Mouse (Mus musculus): ENCODE measurements around the gene Syt17. TPM values are rescaled to one million over a fixed set of nuclear protein-coding genes. Genes with fewer than 3 reads are reported as not detected.

The Syt17 gene
- total RNA-seq, 1 experiment, result 0.67 TPM

DNA sequence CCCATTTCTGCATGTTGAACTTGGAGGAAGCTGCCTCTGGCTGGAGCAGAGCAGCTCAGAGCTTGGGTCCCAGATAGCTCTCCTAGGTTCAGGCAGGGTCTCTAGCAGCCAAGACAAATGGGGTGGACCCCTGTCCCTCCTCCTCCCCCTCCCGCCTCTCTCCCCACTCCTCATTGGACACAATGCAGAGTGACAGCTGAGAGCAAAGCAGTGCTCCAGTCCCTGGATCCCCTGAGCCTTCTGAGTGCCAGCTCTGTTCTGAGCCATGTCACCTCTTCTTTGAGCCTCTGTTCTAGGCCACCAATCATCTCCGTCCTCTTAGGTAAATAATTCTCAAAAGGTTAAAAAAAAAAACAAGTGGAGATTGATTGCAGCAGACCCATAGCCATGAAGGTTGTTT lies 78.3 kb downstream of the Syt17 start:
- Histone ChIP-seq H3K36me3 (ENCODE audit: control insufficient read depth, insufficient read depth, low read length, poor library complexity, severe bottlenecking) (no peaks in the 10 kb centered on the region), H3K27ac (ENCODE audit: insufficient read depth, low read depth, low read length, poor library complexity, severe bottlenecking) (no peak overlapping the region), H3K4me3 (ENCODE audit: insufficient read depth in 1 of 2, low read depth in 1 of 2, low read length in 2 of 2, poor library complexity in 1 of 2, severe bottlenecking in 1 of 2) (no peak overlapping the region), H3K4me1 (ENCODE audit: control insufficient read depth in 2 of 2, insufficient read depth in 2 of 2, low read length in 2 of 2, poor library complexity in 1 of 2) (no peaks in the 10 kb centered on the region), H3K9ac (ENCODE audit: insufficient read depth, low read depth, low read length, poor library complexity, severe bottlenecking) (no peak overlapping the region), H3K9me3 (ENCODE audit: control insufficient read depth, insufficient read depth, low read depth, low read length) (no peaks in the 10 kb centered on the region)
- no peak for DNase-seq (ENCODE audit: low read depth, low spot score)
- TF ChIP-seq MAFK (IDR thresholded peaks at IDR 0.05; ENCODE audit: insufficient read depth, low read depth, low read length) (no peak), ZNF384 (IDR thresholded peaks at IDR 0.05; ENCODE audit: low read depth, low read length) (no peak), HCFC1 (IDR thresholded peaks at IDR 0.05; ENCODE audit: borderline replicate concordance, insufficient read depth, low read length) (no peak), CHD2 (IDR thresholded peaks at IDR 0.05; ENCODE audit: low read depth, low read length) (no peak), ZC3H11A (IDR thresholded peaks at IDR 0.05; ENCODE audit: borderline replicate concordance, low read depth, low read length) (no peak)
- in situ Hi-C loops (cut with MboI; ENCODE audit: low sequenced_read_pairs in 2 of 2, unreplicated experiment in 2 of 2), result no loop called here

- no peaks in the 10 kb centered on the region for H3K9me3 ChIP-seq (ENCODE audit: control insufficient read depth, insufficient read depth, low read depth, low read length)
- no peak overlapping the region for H3K9ac ChIP-seq (ENCODE audit: insufficient read depth, low read depth, low read length, poor library complexity, severe bottlenecking)
- no peak for TF ChIP-seq ZNF384 (IDR thresholded peaks at IDR 0.05; ENCODE audit: low read depth, low read length)
- TF ChIP-seq ZC3H11A (IDR thresholded peaks at IDR 0.05; ENCODE audit: borderline replicate concordance, low read depth, low read length), result no peak
- TF ChIP-seq HCFC1 (IDR thresholded peaks at IDR 0.05; ENCODE audit: borderline replicate concordance, insufficient read depth, low read length), result no peak
- TF ChIP-seq CHD2 (IDR thresholded peaks at IDR 0.05; ENCODE audit: low read depth, low read length), result no peak
- TF ChIP-seq MAFK (IDR thresholded peaks at IDR 0.05; ENCODE audit: insufficient read depth, low read depth, low read length), result no peak
- H3K27ac ChIP-seq (ENCODE audit: insufficient read depth, low read depth, low read length, poor library complexity, severe bottlenecking), result no peak overlapping the region
- in situ Hi-C loops (cut with MboI; ENCODE audit: low sequenced_read_pairs in 2 of 2, unreplicated experiment in 2 of 2), result no loop called here
- no peak overlapping the region for H3K4me3 ChIP-seq (ENCODE audit: insufficient read depth in 1 of 2, low read depth in 1 of 2, low read length in 2 of 2, poor library complexity in 1 of 2, severe bottlenecking in 1 of 2)
- no peaks in the 10 kb centered on the region for H3K36me3 ChIP-seq (ENCODE audit: control insufficient read depth, insufficient read depth, low read length, poor library complexity, severe bottlenecking)
- no peak for DNase-seq (ENCODE audit: low read depth, low spot score)
- no peaks in the 10 kb centered on the region for H3K4me1 ChIP-seq (ENCODE audit: control insufficient read depth in 2 of 2, insufficient read depth in 2 of 2, low read length in 2 of 2, poor library complexity in 1 of 2)
Observed at GRCm38 (mm10) chr7:118365902-118366301, 82.1 kb downstream of the Syt17 start.

DNA sequence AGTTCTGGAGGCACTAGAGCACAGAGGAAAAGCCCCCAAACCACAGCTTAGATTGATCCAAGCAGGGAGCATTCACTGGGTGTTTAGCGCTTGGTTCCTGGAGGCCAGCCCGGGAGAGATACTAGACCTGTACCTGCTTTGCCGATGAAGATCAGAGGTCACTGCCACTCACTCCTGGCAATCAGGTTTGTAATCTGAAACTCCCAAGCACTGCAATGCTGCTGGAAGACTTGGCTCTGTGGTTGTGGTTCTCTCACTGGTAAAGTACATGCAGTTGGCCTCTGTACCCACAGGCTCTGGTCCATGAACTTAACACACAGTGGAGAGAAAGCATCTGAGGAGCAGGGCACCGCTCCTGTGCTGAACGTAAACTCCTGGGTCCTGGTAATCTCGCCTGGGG lies 82.8 kb downstream of the Syt17 start:
- Histone ChIP-seq H3K9me3 (ENCODE audit: control insufficient read depth, insufficient read depth, low read depth, low read length) (no peaks in the 10 kb centered on the region), H3K4me3 (ENCODE audit: insufficient read depth in 1 of 2, low read depth in 1 of 2, low read length in 2 of 2, poor library complexity in 1 of 2, severe bottlenecking in 1 of 2) (no peak overlapping the region), H3K4me1 (ENCODE audit: control insufficient read depth in 2 of 2, insufficient read depth in 2 of 2, low read length in 2 of 2, poor library complexity in 1 of 2) (no peaks in the 10 kb centered on the region), H3K36me3 (ENCODE audit: control insufficient read depth, insufficient read depth, low read length, poor library complexity, severe bottlenecking) (no peaks in the 10 kb centered on the region), H3K27ac (ENCODE audit: insufficient read depth, low read depth, low read length, poor library complexity, severe bottlenecking) (no peak overlapping the region), H3K9ac (ENCODE audit: insufficient read depth, low read depth, low read length, poor library complexity, severe bottlenecking) (no peak overlapping the region)
- DNase-seq (ENCODE audit: low read depth, low spot score), result no peak
- in situ Hi-C loops (cut with MboI; ENCODE audit: low sequenced_read_pairs in 2 of 2, unreplicated experiment in 2 of 2), result no loop called here
- TF ChIP-seq MAFK (IDR thresholded peaks at IDR 0.05; ENCODE audit: insufficient read depth, low read depth, low read length), result no peak
- no peak for TF ChIP-seq HCFC1 (IDR thresholded peaks at IDR 0.05; ENCODE audit: borderline replicate concordance, insufficient read depth, low read length)
- TF ChIP-seq ZNF384 (IDR thresholded peaks at IDR 0.05; ENCODE audit: low read depth, low read length), result no peak
- TF ChIP-seq ZC3H11A (IDR thresholded peaks at IDR 0.05; ENCODE audit: borderline replicate concordance, low read depth, low read length), result no peak
- no peak for TF ChIP-seq CHD2 (IDR thresholded peaks at IDR 0.05; ENCODE audit: low read depth, low read length)

DNA sequence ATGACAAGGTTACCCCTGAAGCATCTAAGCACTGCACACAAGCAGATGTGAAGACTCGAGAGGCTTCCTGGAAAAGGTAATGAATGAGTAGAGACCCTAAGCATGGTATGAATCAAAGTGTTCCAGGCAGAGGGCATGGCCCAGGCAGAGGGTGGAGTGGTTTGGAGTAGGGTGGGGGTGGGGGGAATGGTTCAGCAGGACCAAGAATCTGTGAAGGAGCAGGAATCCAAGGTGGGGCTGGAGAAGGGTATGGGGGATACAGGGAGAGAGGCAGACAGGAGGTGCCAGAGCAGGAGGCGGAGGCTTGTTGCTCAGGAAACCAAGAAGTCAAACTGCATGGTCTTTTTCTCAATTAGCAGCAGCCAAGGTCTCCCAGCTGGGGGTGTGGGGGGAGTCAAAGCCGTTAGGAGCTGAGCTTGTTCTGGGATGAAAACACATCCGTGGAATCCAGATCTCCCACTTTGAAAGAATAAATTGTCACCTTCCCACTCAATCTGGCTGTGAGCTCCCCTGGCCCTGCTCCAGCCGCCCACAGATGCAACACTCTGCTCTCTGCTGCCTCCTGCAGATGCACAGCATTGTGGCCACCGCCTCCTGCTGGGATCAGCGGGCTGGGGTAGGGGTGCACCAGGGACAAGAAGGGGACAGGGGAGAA lies 83.5 kb downstream of the Syt17 start:
- Histone ChIP-seq H3K27ac (ENCODE audit: insufficient read depth, low read depth, low read length, poor library complexity, severe bottlenecking) (no peak overlapping the region), H3K9ac (ENCODE audit: insufficient read depth, low read depth, low read length, poor library complexity, severe bottlenecking) (no peak overlapping the region), H3K4me3 (ENCODE audit: insufficient read depth in 1 of 2, low read depth in 1 of 2, low read length in 2 of 2, poor library complexity in 1 of 2, severe bottlenecking in 1 of 2) (no peak overlapping the region), H3K4me1 (ENCODE audit: control insufficient read depth in 2 of 2, insufficient read depth in 2 of 2, low read length in 2 of 2, poor library complexity in 1 of 2) (no peaks in the 10 kb centered on the region), H3K9me3 (ENCODE audit: control insufficient read depth, insufficient read depth, low read depth, low read length) (no peaks in the 10 kb centered on the region), H3K36me3 (ENCODE audit: control insufficient read depth, insufficient read depth, low read length, poor library complexity, severe bottlenecking) (no peaks in the 10 kb centered on the region)
- TF ChIP-seq MAFK (IDR thresholded peaks at IDR 0.05; ENCODE audit: insufficient read depth, low read depth, low read length) (no peak), ZC3H11A (IDR thresholded peaks at IDR 0.05; ENCODE audit: borderline replicate concordance, low read depth, low read length) (no peak), ZNF384 (IDR thresholded peaks at IDR 0.05; ENCODE audit: low read depth, low read length) (no peak), HCFC1 (IDR thresholded peaks at IDR 0.05; ENCODE audit: borderline replicate concordance, insufficient read depth, low read length) (no peak), CHD2 (IDR thresholded peaks at IDR 0.05; ENCODE audit: low read depth, low read length) (no peak)
- in situ Hi-C loops (cut with MboI; ENCODE audit: low sequenced_read_pairs in 2 of 2, unreplicated experiment in 2 of 2), result no loop called here
- DNase-seq (ENCODE audit: low read depth, low spot score), result no peak
